Mouse (Mus musculus) ES-E14 (cell line): Measurements from ENCODE around the gene Hnrnpul2. TPM values are rescaled to one million over a fixed set of nuclear protein-coding genes. Genes with fewer than 3 reads are reported as not detected.

Experiments used
- DNase-seq: peaks from one replicate; pipeline ENCODE4 v3.0.0-alpha.2; 2013; ENCODE audit warnings: low read depth, low spot score
- H3K27ac ChIP-seq: 2 replicates; pipeline ENCODE4 v1.5.1; 2012; ENCODE audit warnings: low read depth, mild to moderate bottlenecking, low read length, moderate library complexity, mixed read lengths; ENCODE audit not compliant: poor library complexity, insufficient read depth, severe bottlenecking
- H3K36me3 ChIP-seq: 2 replicates; pipeline ENCODE4 v1.6.1; 2012; ENCODE audit warnings: mild to moderate bottlenecking, low read length, moderate library complexity, mixed read lengths; ENCODE audit not compliant: control insufficient read depth, poor library complexity, insufficient read depth, severe bottlenecking
- H3K4me1 ChIP-seq, 2 experiments: fragments of 150-350 bp in 1 of 2; sonication (generic) in 1 of 2; 2 replicates each; pipeline ENCODE4 v1.6.1; 2012; ENCODE audit warnings: low read length in 2 of 2, mild to moderate bottlenecking in 1 of 2, mixed read lengths in 1 of 2; ENCODE audit not compliant: control insufficient read depth in 2 of 2, insufficient read depth in 2 of 2, poor library complexity in 1 of 2
- H3K4me3 ChIP-seq, 2 experiments: fragments of 150-350 bp in 1 of 2; sonication (generic) in 1 of 2; 2 replicates each; pipeline ENCODE4 v1.5.1; 2012; ENCODE audit warnings: low read length in 2 of 2, low read depth in 1 of 2, mild to moderate bottlenecking in 1 of 2, mixed read lengths in 1 of 2; ENCODE audit not compliant: insufficient read depth in 1 of 2, poor library complexity in 1 of 2, severe bottlenecking in 1 of 2
- H3K9ac ChIP-seq: 2 replicates; pipeline ENCODE4 v1.6.1; 2012; ENCODE audit warnings: low read depth, mild to moderate bottlenecking, low read length, mixed read lengths; ENCODE audit not compliant: poor library complexity, insufficient read depth, severe bottlenecking
- H3K9me3 ChIP-seq: fragments of 150-350 bp; sonication (generic); 2 replicates; pipeline ENCODE4 v1.6.1; 2012; ENCODE audit warnings: low read depth, mild to moderate bottlenecking, low read length; ENCODE audit not compliant: control insufficient read depth, insufficient read depth
- CHD2 ChIP-seq: IDR thresholded peaks from 2 replicates; pipeline ENCODE4 v1.6.1; 2014; ENCODE audit warnings: mild to moderate bottlenecking, low read depth, low read length, inconsistent platforms
- HCFC1 ChIP-seq: IDR thresholded peaks from 2 replicates; pipeline ENCODE4 v1.6.1; 2012; ENCODE audit warnings: low read length, inconsistent platforms, borderline replicate concordance; ENCODE audit not compliant: insufficient read depth
- MAFK ChIP-seq: IDR thresholded peaks from 2 replicates; pipeline ENCODE4 v1.6.1; 2014; ENCODE audit warnings: mild to moderate bottlenecking, low read depth, low read length, inconsistent platforms; ENCODE audit not compliant: insufficient read depth
- ZC3H11A ChIP-seq: IDR thresholded peaks from 2 replicates; pipeline ENCODE4 v1.6.1; 2012; ENCODE audit warnings: low read depth, mild to moderate bottlenecking, inconsistent platforms, low read length, borderline replicate concordance
- ZNF384 ChIP-seq: IDR thresholded peaks from 2 replicates; pipeline ENCODE4 v1.6.1; 2012; ENCODE audit warnings: low read depth, low read length, inconsistent platforms
- in situ Hi-C, 2 experiments: fragments of 600-800 bp; cut with MboI; formaldehyde crosslinking; loops; one replicate each; pipeline ENCODE4 v1.15.1; 2025; ENCODE audit warnings: low sequenced_read_pairs in 2 of 2, inconsistent platforms in 1 of 2; ENCODE audit not compliant: unreplicated experiment in 2 of 2
- total RNA-seq: library from RNA; depleted of rRNA; stranded (reverse); fragments of 300-350 nt; gene quantifications from 2 replicates; pipeline ENCODE4 v1.2.3, GENCODE M21; 2012

The Hnrnpul2 gene
- total RNA-seq, 1 experiment = 48.5 TPM

- Histone ChIP-seq H3K36me3 (peaks cover 8% of the 10 kb centered on the region; the same call in 1 of the 2 replicates), H3K27ac (no peak overlapping the region), H3K9ac (no peak overlapping the region), H3K4me3 (no peak overlapping the region), H3K9me3 (no peaks in the 10 kb centered on the region), H3K4me1 (peaks cover 2 to 18% of the 10 kb centered on the region in 2 experiments; a peak in 3 of 4 replicates)
- no peak for TF ChIP-seq ZNF384
- no peak for TF ChIP-seq MAFK
- TF ChIP-seq ZC3H11A = no peak
- no peak for TF ChIP-seq CHD2
- no peak for TF ChIP-seq HCFC1
- DNase-seq = no peak
- in situ Hi-C loops = no loop called here
These were observed 23.2 kb downstream of the Hnrnpul2 start for GRCm38 (mm10) chr19:8842961-8843360.

GRCm38 (mm10) chr19:8844371-8845129, 24.7 kb downstream of the Hnrnpul2 start:
- Histone ChIP-seq H3K4me1 (peaks cover 0 to 18% of the 10 kb centered on the region in 2 experiments; a peak in 2 of 4 replicates), H3K9me3 (no peaks in the 10 kb centered on the region), H3K27ac (no peak overlapping the region), H3K9ac (no peak overlapping the region), H3K4me3 (no peak overlapping the region), H3K36me3 (peaks cover 8% of the 10 kb centered on the region; the same call in 1 of the 2 replicates)
- DNase-seq = peak; percentile 76
- in situ Hi-C loops = no loop called here
- TF ChIP-seq CHD2 (no peak), MAFK (no peak), ZNF384 (peak; percentile 71), ZC3H11A (no peak), HCFC1 (no peak)

DNA sequence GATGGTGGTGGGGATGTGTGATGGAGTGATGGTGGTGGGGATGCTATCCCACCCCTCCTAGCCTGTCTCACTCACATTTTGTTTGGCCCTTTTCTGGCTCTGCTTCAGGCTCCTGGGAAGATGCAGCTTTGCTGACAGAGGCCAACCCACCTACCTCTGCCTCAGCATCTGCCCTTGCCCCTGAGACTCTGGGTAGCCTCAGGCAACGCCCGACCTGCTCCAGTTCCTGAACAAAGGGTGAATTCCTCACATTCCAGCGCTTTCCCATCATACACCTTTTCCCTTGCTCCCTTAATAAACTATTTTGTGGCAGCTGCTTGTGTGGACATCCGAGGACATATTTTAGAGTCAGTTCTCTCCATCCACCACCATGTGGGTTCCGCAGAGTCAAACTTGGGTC, 28.5 kb downstream of the Hnrnpul2 start:
- Histone ChIP-seq H3K9ac (no peak overlapping the region), H3K36me3 (peaks cover 8% of the 10 kb centered on the region; the same call in 1 of the 2 replicates), H3K4me3 (no peak overlapping the region), H3K4me1 (peaks cover 5 to 18% of the 10 kb centered on the region in 2 experiments; a peak in 2 of 4 replicates), H3K9me3 (no peaks in the 10 kb centered on the region), H3K27ac (no peak overlapping the region)
- TF ChIP-seq ZC3H11A (no peak), ZNF384 (no peak)
- no peak for DNase-seq
- in situ Hi-C loops = no loop called here

- H3K27ac ChIP-seq = peak within 1 kb of the TSS; percentile 36; the same call in 1 of the 2 replicates
- H3K9me3 ChIP-seq = no peaks in the 10 kb centered on the region
- no peak for TF ChIP-seq ZNF384
- TF ChIP-seq ZC3H11A = no peak
- TF ChIP-seq MAFK = no peak
- TF ChIP-seq HCFC1 = no peak
- no peak for TF ChIP-seq CHD2
- peak within 1 kb of the TSS; percentile 29 to 48 for H3K4me3 ChIP-seq
- no peak for DNase-seq
- in situ Hi-C loops = loop anchor here (10.0 to 25.0 kb wide), 2 partner anchors 237 to 244 kb away; partner anchors contain the start of gene Scgb1a1 (in 1 of the 2)
- peaks cover 8% of the 10 kb centered on the region; the same call in 1 of the 2 replicates for H3K36me3 ChIP-seq
- H3K4me1 ChIP-seq = peaks cover 5 to 18% of the 10 kb centered on the region in 2 experiments; a peak in 2 of 4 replicates
- H3K9ac ChIP-seq = peak within 1 kb of the TSS; percentile 17
These were observed 30.6 kb downstream of the Hnrnpul2 start, which contains the start of gene Lrrn4cl for GRCm38 (mm10) chr19:8850402-8850901. Gene Lrrn4cl (plus strand): TSS chr19:8850768.
